Mouse (Mus musculus) intestine, embryonic 15.5 days (tissue): ENCODE results near the gene Tmem176b. TPM values are rescaled to one million over a fixed set of nuclear protein-coding genes. Genes with fewer than 3 reads are reported as not detected.
"Not testable (repeated sequence)": the region's sequence is repeated elsewhere in the genome, so short reads cannot be mapped to it uniquely, and the experiment has no call there.

ENCODE experiments used
- ATAC-seq: fragments of 200-750 bp; cut with Nextera tagmentation; 2 replicates; pipeline ENCODE4 v1.8.0; 2017; ENCODE audit warnings: moderate TSS enrichment, moderate library complexity
- H3K27ac ChIP-seq: fragments of 300-500 bp; sonication (generic); 2 replicates; pipeline ENCODE4 v1.5.1; 2015; ENCODE audit warnings: mild to moderate bottlenecking, inconsistent platforms
- H3K27me3 ChIP-seq: fragments of 300-500 bp; sonication (generic); replicated peaks from 2 replicates; pipeline ENCODE4 v1.6.1; 2015; ENCODE audit warnings: inconsistent platforms
- H3K36me3 ChIP-seq: fragments of 300-500 bp; sonication (generic); 2 replicates; pipeline ENCODE4 v1.6.1; 2015; ENCODE audit warnings: inconsistent platforms
- H3K4me1 ChIP-seq: fragments of 300-500 bp; sonication (generic); replicated peaks from 2 replicates; pipeline ENCODE4 v1.6.1; 2015; ENCODE audit warnings: inconsistent platforms
- H3K4me2 ChIP-seq: fragments of 300-500 bp; sonication (generic); replicated peaks from 2 replicates; pipeline ENCODE4 v1.6.1; 2015; ENCODE audit warnings: mild to moderate bottlenecking, inconsistent platforms
- H3K4me3 ChIP-seq: fragments of 300-500 bp; sonication (generic); replicated peaks from 2 replicates; pipeline ENCODE4 v1.5.1; 2015; ENCODE audit warnings: inconsistent platforms
- H3K9ac ChIP-seq: fragments of 300-500 bp; sonication (generic); 2 replicates; pipeline ENCODE4 v1.6.1; 2015; ENCODE audit warnings: inconsistent platforms
- H3K9me3 ChIP-seq: fragments of 300-500 bp; sonication (generic); 2 replicates; pipeline ENCODE4 v1.6.1; 2016; ENCODE audit warnings: inconsistent platforms
- WGBS: fragments of 180-500 bp; shearing (Covaris S2); methylation state at CpG from one replicate; pipeline ENCODE4 v1.1.7; 2015; 5-methylcytosine and 5-hydroxymethylcytosine counted together
- polyA plus RNA-seq: library from polyadenylated mRNA; unstranded; fragments of >200 nt; fragmentation: Nextera tagmentation; extraction: Ambion mirVana; gene quantifications from 2 replicates; pipeline ENCODE4 v1.2.1, GENCODE M21; 2015

Tmem176b gene
- 341 and 366 TPM in 2 replicates for polyA plus RNA-seq

GRCm38 (mm10) chr6:48840973-48841625 lies at the start of gene Tmem176b:
Gene Tmem176b, minus strand, starts transcription at chr6:48841496.
- Histone ChIP-seq H3K4me3 (peak within 1 kb of the TSS; percentile 52), H3K36me3 (peaks cover 32% of the 10 kb centered on the region), H3K4me1 (peaks cover 29% of the 10 kb centered on the region), H3K27ac (peak within 1 kb of the TSS; percentile 96), H3K4me2 (peak within 1 kb of the TSS; percentile 85), H3K9ac (peak within 1 kb of the TSS; percentile 55), H3K9me3 (no peaks in the 10 kb centered on the region), H3K27me3 (no peaks in the 10 kb centered on the region)
- ATAC-seq, result peak; percentile 96
- 2% methylated on average over 6 of the region's 6 CpGs for WGBS

- peak; percentile 53 for ATAC-seq
- no peak overlapping the region for H3K9ac ChIP-seq
- H3K36me3 ChIP-seq, result no peaks in the 10 kb centered on the region
- H3K4me1 ChIP-seq, result 0 out of 2 replicates have a peak, but pooled peaks cover 6% of the 10 kb centered on the region
- WGBS, result 69% methylated on average over 5 of the region's 5 CpGs
- no peak overlapping the region for H3K4me2 ChIP-seq
- no peak overlapping the region for H3K27ac ChIP-seq
- H3K27me3 ChIP-seq, result no peaks in the 10 kb centered on the region
- H3K4me3 ChIP-seq, result no peak overlapping the region
- no peaks in the 10 kb centered on the region for H3K9me3 ChIP-seq
Measured at GRCm38 (mm10) chr6:48876510-48877135, 35.3 kb upstream of the Tmem176b start.

- Histone ChIP-seq H3K36me3 (no peaks in the 10 kb centered on the region), H3K27me3 (no peaks in the 10 kb centered on the region), H3K9ac (no peak overlapping the region), H3K9me3 (no peaks in the 10 kb centered on the region), H3K4me2 (no peak overlapping the region), H3K4me3 (no peak overlapping the region), H3K27ac (no peak overlapping the region), H3K4me1 (0 out of 2 replicates have a peak, but pooled peaks cover 6% of the 10 kb centered on the region)
- WGBS, result 84% methylated on average over 6 of the region's 6 CpGs
- ATAC-seq, result peak; percentile 60; the same call in 1 of the 2 replicates
Measured at GRCm38 (mm10) chr6:48875515-48875914, 34.2 kb upstream of the Tmem176b start.

- peak; percentile 57 for ATAC-seq
- no peak overlapping the region for H3K27ac ChIP-seq
- no peaks in the 10 kb centered on the region for H3K27me3 ChIP-seq
- H3K9me3 ChIP-seq, result no peaks in the 10 kb centered on the region
- no peak overlapping the region for H3K4me2 ChIP-seq
- 78% methylated on average over 4 of the region's 4 CpGs for WGBS
- no peaks in the 10 kb centered on the region for H3K36me3 ChIP-seq
- no peak overlapping the region for H3K9ac ChIP-seq
- H3K4me1 ChIP-seq, result 0 out of 2 replicates have a peak, but pooled peaks cover 6% of the 10 kb centered on the region
- H3K4me3 ChIP-seq, result no peak overlapping the region
Measured at GRCm38 (mm10) chr6:48874576-48874975, 33.3 kb upstream of the Tmem176b start.

- no peaks in the 10 kb centered on the region for H3K36me3 ChIP-seq
- H3K9ac ChIP-seq, result no peak within 1 kb of the TSS
- H3K9me3 ChIP-seq, result no peaks in the 10 kb centered on the region
- 66% methylated on average over 5 of the region's 5 CpGs for WGBS
- no peak within 1 kb of the TSS for H3K4me2 ChIP-seq
- no peaks in the 10 kb centered on the region for H3K27me3 ChIP-seq
- H3K27ac ChIP-seq, result no peak within 1 kb of the TSS
- ATAC-seq, result no peak
- 0 out of 2 replicates have a peak, but pooled peaks cover 6% of the 10 kb centered on the region for H3K4me1 ChIP-seq
- no peak within 1 kb of the TSS for H3K4me3 ChIP-seq
Measured at GRCm38 (mm10) chr6:48872596-48872995, 31.3 kb upstream of the Tmem176b start, which contains the start of gene Aoc1. Gene Aoc1, plus strand, starts transcription at chr6:48872896.

GRCm38 (mm10) chr6:48869774-48870173 lies 28.5 kb upstream of the Tmem176b start:
- peak; percentile 56 for ATAC-seq
- no peaks in the 10 kb centered on the region for H3K27me3 ChIP-seq
- H3K9me3 ChIP-seq, result no peaks in the 10 kb centered on the region
- H3K36me3 ChIP-seq, result no peaks in the 10 kb centered on the region
- 60% methylated on average over 2 of the region's 2 CpGs for WGBS
- 0 out of 2 replicates have a peak, but pooled peaks cover 8% of the 10 kb centered on the region for H3K4me1 ChIP-seq
- no peak overlapping the region for H3K4me2 ChIP-seq
- H3K27ac ChIP-seq, result no peak overlapping the region
- H3K9ac ChIP-seq, result no peak overlapping the region
- H3K4me3 ChIP-seq, result no peak overlapping the region

GRCm38 (mm10) chr6:48867158-48867557 lies 25.9 kb upstream of the Tmem176b start:
- no peak for ATAC-seq
- WGBS, result 69% methylated on average over 4 of the region's 4 CpGs
- Histone ChIP-seq H3K4me1 (0 out of 2 replicates have a peak, but pooled peaks cover 11% of the 10 kb centered on the region), H3K9ac (no peak overlapping the region), H3K36me3 (no peaks in the 10 kb centered on the region), H3K27me3 (no peaks in the 10 kb centered on the region), H3K27ac (peak overlapping the region; percentile 14; the same call in 1 of the 2 replicates), H3K4me2 (no peak overlapping the region), H3K9me3 (no peaks in the 10 kb centered on the region), H3K4me3 (no peak overlapping the region)

GRCm38 (mm10) chr6:48866355-48866950 lies 25.2 kb upstream of the Tmem176b start:
- ATAC-seq, H3K36me3 ChIP-seq, H3K4me2 ChIP-seq, H3K9me3 ChIP-seq, H3K4me3 ChIP-seq, H3K27me3 ChIP-seq, H3K9ac ChIP-seq, H3K27ac ChIP-seq: not testable (repeated sequence)
- WGBS, result 9% methylated on average over 1 of the region's 1 CpGs
- H3K4me1 ChIP-seq, result 0 out of 2 replicates have a peak, but pooled peaks cover 11% of the 10 kb centered on the region

- no peaks in the 10 kb centered on the region for H3K36me3 ChIP-seq
- H3K9me3 ChIP-seq, result no peaks in the 10 kb centered on the region
- peak overlapping the region; percentile 79 for H3K27ac ChIP-seq
- 0 out of 2 replicates have a peak, but pooled peaks cover 11% of the 10 kb centered on the region for H3K4me1 ChIP-seq
- ATAC-seq, result peak; percentile 68
- no peak overlapping the region; the same call in 1 of the 2 replicates for H3K4me2 ChIP-seq
- H3K9ac ChIP-seq, result no peak overlapping the region
- H3K27me3 ChIP-seq, result no peaks in the 10 kb centered on the region
- H3K4me3 ChIP-seq, result no peak overlapping the region
- WGBS, result 58% methylated on average over 1 of the region's 1 CpGs
Measured at GRCm38 (mm10) chr6:48865152-48865745, 24.0 kb upstream of the Tmem176b start.

GRCm38 (mm10) chr6:48864723-48865122 lies 23.4 kb upstream of the Tmem176b start:
- Histone ChIP-seq H3K4me1 (0 out of 2 replicates have a peak, but pooled peaks cover 11% of the 10 kb centered on the region), H3K4me2 (no peak overlapping the region; the same call in 1 of the 2 replicates), H3K27me3 (no peaks in the 10 kb centered on the region), H3K27ac (peak overlapping the region; percentile 79), H3K36me3 (no peaks in the 10 kb centered on the region), H3K9ac (no peak overlapping the region), H3K9me3 (no peaks in the 10 kb centered on the region), H3K4me3 (no peak overlapping the region)
- WGBS, result 28% methylated on average over 3 of the region's 3 CpGs
- peak; percentile 89 for ATAC-seq

- H3K4me3 ChIP-seq, result no peak overlapping the region
- H3K4me1 ChIP-seq, result 0 out of 2 replicates have a peak, but pooled peaks cover 11% of the 10 kb centered on the region
- no peaks in the 10 kb centered on the region for H3K9me3 ChIP-seq
- no peak overlapping the region for H3K4me2 ChIP-seq
- no peaks in the 10 kb centered on the region for H3K36me3 ChIP-seq
- 32% methylated on average over 3 of the region's 3 CpGs for WGBS
- H3K27me3 ChIP-seq, result no peaks in the 10 kb centered on the region
- peak; percentile 3; the same call in 1 of the 2 replicates for ATAC-seq
- peak overlapping the region; percentile 79; the same call in 1 of the 2 replicates for H3K27ac ChIP-seq
- H3K9ac ChIP-seq, result no peak overlapping the region
Measured at GRCm38 (mm10) chr6:48864181-48864580, 22.9 kb upstream of the Tmem176b start.

- no peak overlapping the region for H3K9ac ChIP-seq
- 0 out of 2 replicates have a peak, but pooled peaks cover 11% of the 10 kb centered on the region for H3K4me1 ChIP-seq
- H3K27me3 ChIP-seq, result no peaks in the 10 kb centered on the region
- H3K9me3 ChIP-seq, result no peaks in the 10 kb centered on the region
- H3K4me3 ChIP-seq, result no peak overlapping the region
- ATAC-seq, result no peak
- H3K36me3 ChIP-seq, result no peaks in the 10 kb centered on the region
- WGBS, result 75% methylated on average over 7 of the region's 7 CpGs
- no peak overlapping the region for H3K4me2 ChIP-seq
- H3K27ac ChIP-seq, result no peak overlapping the region
Measured at GRCm38 (mm10) chr6:48863488-48863887, 22.2 kb upstream of the Tmem176b start.
